Mouse (Mus musculus) gonadal fat pad, adult 2 months (tissue): ENCODE data around the gene Rsph4a. TPM values are rescaled to one million over a fixed set of nuclear protein-coding genes. Genes with fewer than 3 reads are reported as not detected.
"Not testable (repeated sequence)": the region's sequence is repeated elsewhere in the genome, so short reads cannot be mapped to it uniquely, and the experiment has no call there.

Experiments
- DNase-seq: peaks from one replicate; pipeline ENCODE4 v3.0.0-alpha.2; 2012; ENCODE audit warnings: low read depth
- polyA plus RNA-seq: library from polyadenylated mRNA; depleted of rRNA; stranded (reverse); fragments of >200 nt; gene quantifications from 2 replicates; pipeline ENCODE4 v1.2.3, GENCODE M21; 2012; rRNA removed

Rsph4a gene
- 0.41 and 1.1 TPM in 2 replicates for polyA plus RNA-seq

- DNase-seq: no peak
Measured at GRCm38 (mm10) chr10:33904530-33905481, at the start of gene Rsph4a. Gene Rsph4a (plus strand): TSS chr10:33905111.

DNA sequence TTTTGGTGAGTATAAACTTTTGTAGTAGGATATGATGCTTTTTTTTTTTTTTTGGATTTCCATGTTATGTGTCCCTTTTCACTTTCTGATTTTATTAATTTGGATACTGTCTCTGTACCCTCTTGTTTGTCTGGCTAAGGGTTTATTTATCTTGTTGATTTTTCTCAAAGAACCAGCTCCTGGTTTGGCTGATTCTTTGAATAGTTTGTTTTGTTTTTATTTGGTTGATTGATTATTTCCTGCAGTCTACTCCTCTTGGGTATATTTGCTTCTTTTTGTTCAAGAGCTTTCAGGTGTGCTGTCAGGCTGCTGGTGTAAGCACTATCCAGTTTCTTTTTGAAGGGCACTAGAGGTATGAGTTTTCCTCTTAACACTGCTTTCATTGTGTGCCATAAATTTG is 47.5 kb upstream of the Rsph4a start, which contains the start of gene Sult3a1:
TSS of gene Sult3a1 (plus strand) at position 301 of the 400 bp plus-strand sequence.
- no peak for DNase-seq

DNA sequence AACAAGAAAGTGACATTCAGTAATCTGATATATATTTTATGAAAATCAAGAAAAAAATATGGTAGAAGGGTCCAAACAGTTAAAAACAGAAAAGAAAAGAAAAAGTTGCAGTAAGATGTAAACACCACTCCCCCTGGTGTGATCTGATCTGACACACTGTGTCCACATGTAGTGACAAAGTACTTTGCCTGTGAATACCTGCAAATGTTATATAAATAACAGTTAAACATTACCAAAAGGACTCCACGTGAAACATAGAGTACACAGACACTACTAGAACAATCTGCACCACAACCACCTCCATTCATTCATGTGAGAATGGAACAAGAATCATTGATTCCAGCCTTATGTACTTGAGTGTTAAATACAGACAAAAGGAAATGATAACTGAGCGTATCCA is 38.9 kb upstream of the Rsph4a start:
- no peak for DNase-seq

- no peak for DNase-seq
Measured at GRCm38 (mm10) chr10:33870441-33870840, 34.5 kb upstream of the Rsph4a start.

GRCm38 (mm10) chr10:33872672-33873398 is 32.1 kb upstream of the Rsph4a start:
- DNase-seq: no peak

- DNase-seq: not testable (repeated sequence)
Measured at GRCm38 (mm10) chr10:33882411-33882810, 22.5 kb upstream of the Rsph4a start.

DNA sequence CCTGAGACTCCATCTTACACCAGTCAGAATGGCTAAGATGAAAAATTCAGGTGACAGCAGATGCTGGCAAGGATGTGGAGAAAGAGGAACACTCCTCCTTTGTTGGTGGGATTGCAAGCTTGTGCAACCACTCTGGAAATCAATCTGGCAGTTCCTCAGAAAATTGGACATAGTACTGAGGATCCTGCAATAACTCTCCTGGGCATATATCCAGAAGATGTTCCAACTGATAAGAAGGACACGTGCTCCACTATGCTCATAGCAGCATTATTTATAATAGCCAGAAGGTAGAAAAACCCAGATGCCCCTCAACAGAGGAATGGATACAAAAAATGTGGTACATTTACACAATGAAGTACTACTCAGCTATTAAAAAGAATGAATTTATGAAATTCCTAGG is 3.4 kb upstream of the Rsph4a start:
- DNase-seq: not testable (repeated sequence)

DNA sequence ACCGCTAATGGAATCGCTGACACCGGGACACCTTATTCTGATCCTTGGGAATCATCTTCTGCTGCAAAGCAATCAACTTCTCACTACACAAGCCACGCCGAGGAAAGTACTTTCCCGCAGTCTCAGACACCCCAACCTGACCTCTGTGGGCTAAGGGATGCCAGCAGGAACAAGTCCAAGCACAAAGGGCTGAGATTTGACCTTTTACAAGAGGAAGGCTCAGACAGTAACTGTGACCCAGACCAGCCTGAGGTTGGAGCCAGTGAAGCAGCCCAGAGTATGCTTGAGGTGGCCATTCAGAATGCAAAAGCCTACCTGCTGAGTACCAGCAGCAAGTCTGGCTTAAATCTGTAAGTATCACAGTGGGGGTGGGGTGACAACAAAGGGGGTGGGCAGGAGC is 578 bp downstream of the Rsph4a start:
- no peak for DNase-seq

- DNase-seq: peak; percentile 61
Measured at GRCm38 (mm10) chr10:33940702-33941101, 35.8 kb downstream of the Rsph4a start.

DNA sequence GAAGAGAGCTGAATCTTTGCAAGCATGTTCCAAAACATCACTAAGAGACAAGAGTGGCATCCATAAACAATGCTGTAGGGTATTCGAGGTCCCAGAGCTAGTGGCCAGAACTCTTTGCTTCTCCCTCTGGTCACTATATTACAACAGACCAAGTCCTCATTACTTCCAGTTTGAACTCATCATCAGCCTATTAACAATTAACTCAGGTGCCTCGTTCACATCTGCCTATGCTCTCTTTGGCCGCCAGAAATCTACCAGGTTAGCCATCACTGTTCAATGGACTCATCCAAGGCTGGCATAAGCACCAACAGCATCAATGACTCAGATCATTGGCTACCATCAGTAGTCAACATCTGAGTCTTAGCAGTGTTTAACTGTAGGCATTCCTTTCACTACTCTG is 40.5 kb downstream of the Rsph4a start:
- DNase-seq: no peak

GRCm38 (mm10) chr10:33946336-33946735 is 41.4 kb downstream of the Rsph4a start:
- DNase-seq: no peak

GRCm38 (mm10) chr10:33950803-33951583 is 46.1 kb downstream of the Rsph4a start, which contains the start of gene Zup1:
Gene Zup1 (minus strand): TSS chr10:33951269.
- DNase-seq: peak; percentile 36

GRCm38 (mm10) chr10:33952509-33952908 is 47.6 kb downstream of the Rsph4a start:
- DNase-seq: no peak

Other genes starting within 250 kb of the Rsph4a start
- not detected in 2 replicates for gene Sult3a2, start 118.4 kb upstream of the Rsph4a start, polyA plus RNA-seq
- not detected in 2 replicates for gene Sult3a1, start 47.4 kb upstream of the Rsph4a start, polyA plus RNA-seq
- 5.9 and 6.6 TPM in 2 replicates for gene Zup1, start 46.2 kb downstream of the Rsph4a start, polyA plus RNA-seq
- gene Rwdd1, start 114.5 kb downstream of the Rsph4a start, polyA plus RNA-seq: 26.3 and 26.9 TPM in 2 replicates
- not detected in 2 replicates for gene Trappc3l, start 132.5 kb downstream of the Rsph4a start, polyA plus RNA-seq
- gene Calhm4, start 139.2 kb downstream of the Rsph4a start, polyA plus RNA-seq: not detected in 2 replicates
- 0.47 and 0.50 TPM in 2 replicates for gene Calhm5, start 191.4 kb downstream of the Rsph4a start, polyA plus RNA-seq
- 1.6 and 4.4 TPM in 2 replicates for gene Calhm6, start 222.9 kb downstream of the Rsph4a start, polyA plus RNA-seq